Mouse (Mus musculus) brown adipose tissue, adult 24 weeks (tissue): Measurements from ENCODE around the gene Rnf115. TPM values are rescaled to one million over a fixed set of nuclear protein-coding genes. Genes with fewer than 3 reads are reported as not detected.

Source experiments
- H3K27ac ChIP-seq: fragments of 200-500 bp; replicated peaks from 2 replicates; pipeline ENCODE4 v1.5.1; 2012; ENCODE audit warnings: low read depth, mild to moderate bottlenecking, low read length
- H3K4me1 ChIP-seq: fragments of 200-500 bp; 2 replicates; pipeline ENCODE4 v1.6.1; 2012; ENCODE audit warnings: low read length, mixed read lengths; ENCODE audit not compliant: control insufficient read depth, insufficient read depth, insufficient read length
- H3K4me3 ChIP-seq: fragments of 200-500 bp; 2 replicates; pipeline ENCODE4 v1.5.1; 2012; ENCODE audit warnings: low read depth, mild to moderate bottlenecking, low read length, moderate library complexity; ENCODE audit not compliant: insufficient read depth
- polyA plus RNA-seq: library from polyadenylated mRNA; stranded (reverse); fragments of >200 nt; gene quantifications from 2 replicates; pipeline ENCODE4 v1.2.4, GENCODE M21; 2012; ENCODE audit not compliant: missing spikeins, insufficient read depth, insufficient read length

Gene Rnf115
- polyA plus RNA-seq, 1 experiment = 25.6 TPM

DNA sequence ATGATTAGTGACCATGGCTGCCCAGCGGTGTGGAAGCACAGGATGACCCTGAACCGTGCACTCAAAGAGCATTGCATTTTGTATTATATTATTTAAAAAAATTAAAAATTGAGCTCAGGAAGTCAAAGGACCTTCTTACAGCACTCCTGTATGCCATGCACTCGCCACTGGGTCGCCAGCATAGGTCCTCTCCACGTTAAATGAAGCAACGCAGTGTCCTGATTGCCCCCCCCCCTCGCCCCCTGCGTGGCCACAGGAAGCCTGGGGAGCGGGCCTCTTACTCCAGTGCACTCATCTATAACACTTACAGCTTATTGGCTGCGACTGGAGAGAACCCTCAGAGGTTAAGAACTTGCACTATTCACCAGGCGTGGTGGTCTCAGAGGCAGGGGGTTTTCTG, 97.8 kb downstream of the Rnf115 start:
- H3K4me3 ChIP-seq = no peak overlapping the region
- H3K27ac ChIP-seq = no peak overlapping the region
- no peaks in the 10 kb centered on the region for H3K4me1 ChIP-seq

DNA sequence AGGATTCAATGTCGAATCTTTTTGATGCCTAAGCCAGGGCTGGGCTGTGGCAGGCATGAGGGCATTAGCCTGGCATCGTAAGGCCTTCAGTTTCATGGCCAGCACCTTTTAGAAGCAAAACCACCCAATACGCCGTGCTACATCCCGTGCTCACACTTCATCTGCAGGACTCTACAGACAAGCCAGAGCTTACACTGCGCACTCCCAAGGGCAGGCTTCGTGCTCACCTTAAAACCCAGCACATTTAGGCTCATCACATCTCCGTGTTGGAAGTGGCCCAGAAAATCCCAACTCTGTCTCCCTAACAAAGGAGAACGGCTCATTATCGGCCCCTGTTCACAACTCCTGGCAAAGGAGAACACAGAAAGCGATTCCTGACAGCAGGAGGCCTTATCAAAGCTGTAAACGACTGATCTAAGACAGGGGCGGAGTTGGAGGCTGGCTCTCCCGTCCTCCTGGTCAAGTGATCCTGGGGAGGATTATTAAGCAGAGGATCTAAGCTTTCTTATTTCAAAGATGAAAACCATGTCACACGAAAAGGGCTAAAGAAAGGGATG, 100.9 kb downstream of the Rnf115 start:
- Histone ChIP-seq H3K4me3 (no peak overlapping the region), H3K4me1 (no peaks in the 10 kb centered on the region), H3K27ac (no peak overlapping the region)

DNA sequence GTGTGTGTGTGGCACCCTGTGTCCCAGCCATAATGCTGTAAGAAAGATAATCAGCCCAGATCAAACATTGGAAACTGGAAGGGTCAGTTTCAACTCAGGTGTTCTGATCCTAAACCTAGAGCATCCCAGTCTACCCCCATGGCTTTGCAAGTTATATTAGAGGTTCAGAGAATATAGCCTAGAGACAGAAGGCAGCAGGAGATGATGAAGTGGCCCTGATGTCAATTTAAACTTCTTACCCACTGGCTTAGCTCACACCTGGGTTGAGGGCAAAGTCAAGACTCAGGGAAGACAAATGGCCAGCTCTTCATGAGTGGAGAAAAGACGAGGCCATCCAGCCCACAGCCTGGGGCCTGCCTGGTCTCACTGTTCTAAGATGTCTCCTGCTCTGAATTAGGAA, 101.5 kb downstream of the Rnf115 start, which contains the start of the genes Pdzk1 and Cd160:
Gene Pdzk1 (plus strand): TSS at position 301 of the 400 bp plus-strand sequence.
Gene Cd160 (minus strand): TSS at position 368 of the 400 bp plus-strand sequence.
- Histone ChIP-seq H3K27ac (no peak within 1 kb of the TSS), H3K4me1 (no peaks in the 10 kb centered on the region), H3K4me3 (no peak within 1 kb of the TSS)

GRCm38 (mm10) chr3:96829856-96830255, 102.4 kb downstream of the Rnf115 start:
- Histone ChIP-seq H3K27ac (no peak overlapping the region), H3K4me3 (no peak overlapping the region), H3K4me1 (no peaks in the 10 kb centered on the region)

- H3K4me1 ChIP-seq = peaks cover 3% of the 10 kb centered on the region; the same call in 1 of the 2 replicates
- no peak overlapping the region for H3K27ac ChIP-seq
- no peak overlapping the region for H3K4me3 ChIP-seq
Measured at GRCm38 (mm10) chr3:96832930-96833329, 105.5 kb downstream of the Rnf115 start.

DNA sequence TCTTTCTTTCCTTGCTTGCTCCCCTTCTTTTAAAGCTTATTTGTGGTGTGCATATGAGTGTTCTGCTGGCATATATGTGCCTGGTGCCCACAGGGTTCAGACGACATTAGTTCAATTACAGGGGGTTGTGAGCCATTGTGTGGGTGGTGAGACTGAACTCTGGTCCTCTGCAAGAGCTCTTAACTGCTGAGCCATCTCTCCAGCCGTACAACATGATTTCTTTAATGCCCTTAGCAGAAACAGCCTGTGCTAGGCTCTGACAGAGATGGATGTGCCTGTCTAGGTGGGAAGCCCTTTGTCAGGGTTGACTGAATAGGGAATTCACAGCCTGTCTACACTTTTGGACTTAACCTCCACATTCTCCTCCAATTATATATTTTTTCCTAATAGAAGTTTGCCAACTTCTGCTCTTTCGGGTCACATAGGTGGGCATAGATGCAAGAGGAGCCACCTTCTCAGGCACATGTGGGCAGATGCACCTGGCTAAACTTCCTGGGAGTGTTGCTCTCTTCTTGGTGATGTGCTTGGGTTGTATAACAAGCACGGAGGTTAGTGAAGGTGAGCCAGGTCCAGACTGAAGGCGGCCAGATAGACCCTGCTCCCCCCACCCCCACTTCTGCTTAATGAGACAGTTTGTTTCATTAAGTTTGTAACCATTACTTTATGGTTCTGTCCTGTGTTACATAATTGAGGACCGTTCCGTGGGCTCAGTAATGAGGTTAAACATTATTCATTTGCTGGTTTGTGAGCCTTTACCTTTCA, 107.3 kb downstream of the Rnf115 start:
- no peak overlapping the region for H3K4me3 ChIP-seq
- no peak overlapping the region for H3K27ac ChIP-seq
- H3K4me1 ChIP-seq = peaks cover 3% of the 10 kb centered on the region; the same call in 1 of the 2 replicates

DNA sequence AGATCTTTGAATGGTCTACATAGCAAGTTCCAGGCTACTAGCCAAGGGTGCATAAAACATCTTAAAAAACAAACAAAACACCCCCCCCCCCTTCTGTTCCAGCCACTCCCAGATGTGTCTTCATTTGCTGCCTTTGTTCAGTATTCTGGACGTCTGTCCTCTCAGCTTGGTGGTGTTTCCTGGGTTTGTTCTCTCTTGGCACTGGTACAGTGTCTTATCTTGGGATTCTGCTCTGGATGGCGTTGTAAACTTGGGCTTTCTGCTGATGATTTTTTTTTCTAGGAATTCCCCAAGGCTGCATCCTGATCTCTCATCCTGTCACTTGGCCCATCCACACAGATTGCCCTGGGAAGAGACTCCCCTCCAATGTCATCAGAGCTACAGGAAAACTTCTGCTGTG, 109.0 kb downstream of the Rnf115 start:
- Histone ChIP-seq H3K27ac (no peak overlapping the region), H3K4me3 (no peak overlapping the region), H3K4me1 (peaks cover 3% of the 10 kb centered on the region; the same call in 1 of the 2 replicates)

GRCm38 (mm10) chr3:96838996-96839645, 111.7 kb downstream of the Rnf115 start:
- Histone ChIP-seq H3K4me1 (peaks cover 3% of the 10 kb centered on the region; the same call in 1 of the 2 replicates), H3K4me3 (no peak overlapping the region)

More at GRCm38 (mm10) chr3:96838996-96839645, 111.7 kb downstream of the Rnf115 start:
- no peak overlapping the region for H3K27ac ChIP-seq

Other genes with a start within 250 kb of the Rnf115 start
- gene Hfe2, start 202.5 kb upstream of the Rnf115 start, polyA plus RNA-seq = 5.4 and 8.2 TPM in 2 replicates
- gene Txnip, start 169.7 kb upstream of the Rnf115 start, polyA plus RNA-seq = 1,091 and 1,303 TPM in 2 replicates
- not detected in 2 replicates for gene Gm16253, start 150.7 kb upstream of the Rnf115 start, polyA plus RNA-seq
- gene Polr3gl, start 133.5 kb upstream of the Rnf115 start, polyA plus RNA-seq = 39.0 and 72.4 TPM in 2 replicates
- gene Ankrd34a, start 131.0 kb upstream of the Rnf115 start, polyA plus RNA-seq = not detected in 2 replicates
- 10.0 and 11.0 TPM in 2 replicates for gene Lix1l, start 126.5 kb upstream of the Rnf115 start, polyA plus RNA-seq
- gene Rbm8a, start 97.7 kb upstream of the Rnf115 start, polyA plus RNA-seq = 78.8 and 110 TPM in 2 replicates
- gene Pex11b, start 92.3 kb upstream of the Rnf115 start, polyA plus RNA-seq = 31.9 and 35.4 TPM in 2 replicates
- gene Gm42957, start 92.2 kb upstream of the Rnf115 start, polyA plus RNA-seq = not detected in 2 replicates
- gene Itga10, start 82.1 kb upstream of the Rnf115 start, polyA plus RNA-seq = 0.20 and 0.67 TPM in 2 replicates
- 0.29 TPM in 1 of 2 replicates, not detected in the other for gene Ankrd35, start 57.5 kb upstream of the Rnf115 start, polyA plus RNA-seq
- gene Pias3, start 31.3 kb upstream of the Rnf115 start, polyA plus RNA-seq = 8.2 and 9.0 TPM in 2 replicates
- 4.4 and 5.3 TPM in 2 replicates for gene Nudt17, start 19.1 kb upstream of the Rnf115 start, polyA plus RNA-seq
- gene Polr3c, start within 50 bp of the Rnf115 start, polyA plus RNA-seq = 23.7 and 25.5 TPM in 2 replicates
- gene Pdzk1, start 101.6 kb downstream of the Rnf115 start, polyA plus RNA-seq = not detected in 2 replicates
- not detected in 2 replicates for gene Cd160, start 101.7 kb downstream of the Rnf115 start, polyA plus RNA-seq
- 2.0 and 2.6 TPM in 2 replicates for gene Gja5, start 177.0 kb downstream of the Rnf115 start, polyA plus RNA-seq
- 15.9 and 20.0 TPM in 2 replicates for gene Gpr89, start 177.7 kb downstream of the Rnf115 start, polyA plus RNA-seq
- not detected in 2 replicates for gene Gja8, start 198.4 kb downstream of the Rnf115 start, polyA plus RNA-seq